Mouse (Mus musculus) bone marrow, adult 2 months (tissue): ENCODE data around the gene Usp24.

Experiments
- CTCF ChIP-seq: fragments of 200-500 bp; IDR thresholded peaks from 2 replicates; pipeline ENCODE4 v1.5.1; 2011; ENCODE audit warnings: low read length, control low read depth; ENCODE audit not compliant: control insufficient read depth, insufficient read depth
- POLR2A ChIP-seq: fragments of 200-500 bp; IDR thresholded peaks from 2 replicates; pipeline ENCODE4 v1.6.1; 2011; ENCODE audit warnings: low read depth, mild to moderate bottlenecking, control low read depth, low read length, borderline replicate concordance; ENCODE audit not compliant: control insufficient read depth

DNA sequence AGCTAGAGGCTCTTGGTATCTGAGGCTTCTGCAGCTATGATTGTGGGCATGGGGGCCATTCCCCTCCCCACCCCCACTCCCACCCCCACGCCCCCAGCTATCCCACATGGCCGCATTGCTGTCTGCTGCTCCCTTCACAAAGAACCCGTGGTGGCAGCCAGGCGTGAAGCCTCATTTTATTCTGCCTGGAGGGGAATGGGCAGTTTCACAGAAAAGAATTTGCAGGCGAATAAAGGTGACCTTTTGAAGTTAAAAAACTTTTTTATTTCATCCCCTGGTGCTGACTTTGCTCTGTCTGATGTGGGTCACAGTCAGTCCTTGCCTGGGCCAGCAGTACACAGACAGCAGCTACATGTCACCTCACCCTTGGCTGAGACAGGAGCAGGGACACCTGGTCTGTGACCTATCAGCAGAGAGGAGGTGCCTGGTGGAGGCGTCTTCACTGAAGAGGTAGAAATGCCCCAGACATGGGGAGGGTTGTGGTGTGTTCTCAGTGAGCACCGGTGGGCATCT, 167.3 kb downstream of the Usp24 start:
- no peak for TF ChIP-seq POLR2A
- TF ChIP-seq CTCF = no peak
